Mouse (Mus musculus) mesoderm, embryonic 11.5 days (tissue): ENCODE results near the gene Pitx1.

Experiments used
- DNase-seq: peaks from one replicate; pipeline ENCODE4 v3.0.0-alpha.2; 2012; ENCODE audit warnings: low read depth, low spot score

Gene Pitx1

GRCm38 (mm10) chr13:55836142-55836625 lies at the start of gene Pitx1:
Pitx1 (minus strand) TSS chr13:55836192.
- no peak for DNase-seq

DNA sequence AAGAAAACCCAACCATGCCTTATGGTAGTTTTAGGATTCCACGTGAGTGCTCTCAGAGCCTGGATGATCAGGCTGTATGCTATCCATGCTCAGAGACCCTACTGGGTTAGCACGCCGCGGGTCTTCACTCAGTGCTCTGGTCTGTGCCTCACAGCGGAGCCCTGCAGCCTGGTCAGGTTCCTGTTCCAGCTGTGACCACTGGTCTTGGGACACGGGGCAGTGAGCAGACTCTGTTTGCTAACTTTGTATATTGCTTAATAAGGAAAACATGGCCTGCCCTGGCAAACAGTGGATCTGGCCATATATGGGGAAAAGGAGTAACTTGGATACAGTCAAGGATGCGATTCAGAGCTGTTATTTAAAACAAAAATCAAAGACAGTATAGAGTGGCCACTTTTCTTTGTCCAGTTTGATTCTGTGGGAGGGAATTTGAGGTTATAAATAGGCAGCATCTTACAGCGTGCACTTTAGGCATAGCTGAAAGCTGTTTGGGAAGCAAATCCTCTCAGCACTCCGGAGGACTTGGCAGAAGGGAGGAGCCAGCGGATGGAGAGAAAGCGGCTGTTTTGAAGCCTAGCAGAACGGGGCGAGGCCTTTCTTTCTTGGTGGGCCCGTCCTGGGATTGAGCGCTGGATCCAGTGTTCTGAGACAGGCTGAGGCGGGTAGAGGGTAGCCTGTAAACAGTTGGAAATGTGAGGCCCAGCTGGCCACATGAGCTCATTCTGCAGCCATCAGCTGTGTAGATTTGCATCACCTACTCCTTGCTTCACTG lies 45.6 kb upstream of the Pitx1 start:
- no peak for DNase-seq

GRCm38 (mm10) chr13:55878353-55878752 lies 42.4 kb upstream of the Pitx1 start:
- no peak for DNase-seq

DNA sequence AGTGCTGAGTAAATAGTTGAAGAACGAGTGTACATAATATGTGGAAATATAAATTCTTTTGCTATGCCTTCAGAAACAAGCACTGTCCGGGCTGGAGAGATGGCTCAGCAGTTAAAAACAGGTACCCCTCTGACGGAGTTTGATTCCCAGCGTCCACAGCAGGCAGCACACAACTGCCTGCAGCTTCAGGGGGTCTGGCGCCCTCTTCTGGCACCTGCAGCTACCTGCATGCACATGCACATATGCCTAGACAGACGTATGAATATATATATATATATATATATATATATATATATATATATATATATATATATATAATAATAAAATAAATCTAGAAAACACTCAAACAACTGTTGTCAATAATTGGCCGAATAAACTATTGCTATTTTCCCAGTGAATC lies 35.4 kb upstream of the Pitx1 start:
- no peak for DNase-seq

GRCm38 (mm10) chr13:55870001-55870400 lies 34.0 kb upstream of the Pitx1 start:
- DNase-seq = no peak

GRCm38 (mm10) chr13:55867540-55868103 lies 31.6 kb upstream of the Pitx1 start:
- DNase-seq = no peak

- DNase-seq = no peak
Measured at GRCm38 (mm10) chr13:55860483-55860882, 24.5 kb upstream of the Pitx1 start.

DNA sequence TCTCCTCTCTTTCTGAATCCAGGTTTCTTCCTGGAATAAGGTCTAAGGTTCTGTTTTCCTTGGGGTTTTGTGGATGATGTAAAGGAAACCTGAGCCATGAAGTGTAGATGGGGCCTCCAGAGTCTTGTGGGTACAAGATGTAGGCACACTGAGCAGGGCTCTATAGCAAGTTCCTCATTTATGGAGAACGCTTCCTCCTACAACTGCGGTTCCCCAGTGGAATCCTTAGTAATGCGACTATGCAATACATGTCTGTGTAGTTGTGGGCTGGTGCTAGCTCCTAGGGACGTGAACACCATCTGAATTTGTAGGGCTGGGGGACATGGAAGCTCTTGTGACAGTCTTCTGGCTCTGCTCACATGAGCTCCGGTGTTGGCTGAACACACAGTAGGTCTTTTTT lies 22.5 kb upstream of the Pitx1 start:
- DNase-seq = no peak

DNA sequence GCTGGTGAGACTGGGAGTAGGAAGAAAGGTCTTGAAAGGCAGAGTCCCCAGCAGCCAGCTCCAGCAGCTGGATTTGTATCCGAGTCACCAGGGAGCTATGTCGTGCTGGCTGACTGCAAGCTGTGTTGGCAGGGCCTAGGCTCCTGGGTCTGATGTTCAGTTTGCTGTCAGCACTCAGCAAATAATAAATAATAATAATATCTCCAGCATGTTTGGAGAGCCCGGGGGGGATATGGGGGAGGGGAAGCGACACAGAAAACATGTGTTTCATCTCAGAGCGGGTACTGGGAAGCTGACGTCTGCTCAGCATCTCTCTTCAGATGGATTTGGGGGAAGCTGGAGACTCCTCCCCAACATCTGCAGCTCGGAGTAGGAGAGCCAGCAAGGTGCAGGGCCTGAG lies 19.8 kb upstream of the Pitx1 start:
- DNase-seq = no peak

DNA sequence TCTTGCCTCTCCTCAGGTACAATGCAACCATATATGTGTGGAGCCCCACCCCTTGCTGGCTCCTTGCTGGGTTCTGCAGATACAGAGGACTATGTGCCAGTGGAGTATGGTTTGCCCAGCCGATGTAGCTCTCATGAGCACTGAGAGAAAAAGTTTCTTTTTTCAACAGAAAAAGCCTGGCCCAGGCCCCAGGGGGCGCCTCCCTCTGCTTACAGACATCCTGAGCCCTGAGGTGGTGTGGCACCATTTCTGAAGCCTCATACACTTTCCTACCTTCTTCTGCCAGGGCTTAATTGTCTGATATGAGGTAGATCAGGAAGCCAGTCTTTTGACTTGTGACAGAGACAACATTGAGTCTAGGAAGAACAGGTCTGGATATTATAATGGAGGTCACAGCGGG lies 16.2 kb upstream of the Pitx1 start:
- no peak for DNase-seq

GRCm38 (mm10) chr13:55850726-55851125 lies 14.7 kb upstream of the Pitx1 start:
- no peak for DNase-seq

DNA sequence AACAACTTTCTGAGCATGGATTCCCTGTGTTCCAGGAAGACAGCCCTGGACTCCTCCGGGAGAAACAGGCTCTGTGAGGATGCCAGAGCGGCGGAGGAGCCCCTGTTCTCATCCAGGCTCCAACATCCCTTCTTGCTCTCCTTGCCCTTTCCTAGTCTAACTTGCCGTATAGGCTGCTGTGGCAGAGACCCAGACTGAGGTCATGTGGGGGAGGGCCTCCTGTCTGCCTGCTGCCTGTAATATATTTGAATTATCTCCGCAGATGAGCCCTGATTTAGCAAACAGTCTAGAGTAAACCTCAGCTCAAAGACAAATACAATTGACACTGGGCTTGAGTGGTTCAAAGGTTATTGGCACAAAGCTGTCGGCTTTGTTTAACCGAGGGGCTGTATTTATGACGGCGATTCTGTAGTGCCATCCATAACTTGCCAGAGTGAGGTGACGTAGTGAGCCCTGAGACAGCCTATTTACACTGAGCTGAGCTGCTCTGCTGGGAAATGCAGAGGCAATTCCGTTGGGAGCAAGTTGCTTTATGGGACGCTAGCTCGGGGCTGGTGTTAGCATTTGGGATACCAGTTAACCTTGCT lies 12.7 kb upstream of the Pitx1 start:
- no peak for DNase-seq

GRCm38 (mm10) chr13:55847805-55848204 lies 11.8 kb upstream of the Pitx1 start:
- no peak for DNase-seq

DNA sequence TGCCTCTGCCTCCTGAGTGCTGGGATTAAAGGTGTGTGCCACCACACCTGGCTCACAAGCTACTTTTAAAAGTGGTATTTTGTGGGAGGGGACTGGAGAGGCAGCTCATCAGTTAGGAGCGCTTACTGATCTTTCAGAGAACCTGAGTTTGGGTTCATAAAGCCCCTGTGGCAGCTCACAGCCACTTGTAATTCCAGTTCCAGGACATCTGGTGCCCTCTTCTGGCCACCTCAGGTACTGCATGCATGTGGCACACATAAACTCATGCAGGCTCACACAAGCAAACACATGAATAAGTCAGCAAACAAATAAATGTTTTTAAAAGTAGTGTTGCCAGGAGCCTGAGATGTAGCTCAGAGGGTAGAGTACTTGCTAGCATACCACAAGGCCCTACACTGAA lies 7.7 kb upstream of the Pitx1 start:
- no peak for DNase-seq

DNA sequence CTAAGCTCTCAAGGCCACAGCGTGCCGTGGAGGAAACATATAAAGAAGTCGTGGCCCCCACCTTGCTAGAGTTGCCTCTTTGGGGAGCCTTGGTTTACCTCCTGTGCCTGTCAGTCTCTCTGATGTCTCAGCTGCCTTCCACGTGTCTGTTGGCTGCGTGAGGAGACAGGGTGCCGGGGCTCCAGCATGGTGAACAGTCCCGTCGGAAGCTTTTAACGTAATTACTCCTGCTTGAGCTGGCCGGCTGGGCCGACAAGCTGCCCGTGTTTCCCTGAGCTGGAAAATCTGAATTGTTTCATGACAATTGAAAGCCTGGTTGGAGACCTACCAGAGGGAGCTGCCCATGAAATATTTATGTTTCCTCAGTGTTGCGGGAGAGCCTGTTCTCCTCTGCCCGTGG lies 4.2 kb upstream of the Pitx1 start:
- no peak for DNase-seq

DNA sequence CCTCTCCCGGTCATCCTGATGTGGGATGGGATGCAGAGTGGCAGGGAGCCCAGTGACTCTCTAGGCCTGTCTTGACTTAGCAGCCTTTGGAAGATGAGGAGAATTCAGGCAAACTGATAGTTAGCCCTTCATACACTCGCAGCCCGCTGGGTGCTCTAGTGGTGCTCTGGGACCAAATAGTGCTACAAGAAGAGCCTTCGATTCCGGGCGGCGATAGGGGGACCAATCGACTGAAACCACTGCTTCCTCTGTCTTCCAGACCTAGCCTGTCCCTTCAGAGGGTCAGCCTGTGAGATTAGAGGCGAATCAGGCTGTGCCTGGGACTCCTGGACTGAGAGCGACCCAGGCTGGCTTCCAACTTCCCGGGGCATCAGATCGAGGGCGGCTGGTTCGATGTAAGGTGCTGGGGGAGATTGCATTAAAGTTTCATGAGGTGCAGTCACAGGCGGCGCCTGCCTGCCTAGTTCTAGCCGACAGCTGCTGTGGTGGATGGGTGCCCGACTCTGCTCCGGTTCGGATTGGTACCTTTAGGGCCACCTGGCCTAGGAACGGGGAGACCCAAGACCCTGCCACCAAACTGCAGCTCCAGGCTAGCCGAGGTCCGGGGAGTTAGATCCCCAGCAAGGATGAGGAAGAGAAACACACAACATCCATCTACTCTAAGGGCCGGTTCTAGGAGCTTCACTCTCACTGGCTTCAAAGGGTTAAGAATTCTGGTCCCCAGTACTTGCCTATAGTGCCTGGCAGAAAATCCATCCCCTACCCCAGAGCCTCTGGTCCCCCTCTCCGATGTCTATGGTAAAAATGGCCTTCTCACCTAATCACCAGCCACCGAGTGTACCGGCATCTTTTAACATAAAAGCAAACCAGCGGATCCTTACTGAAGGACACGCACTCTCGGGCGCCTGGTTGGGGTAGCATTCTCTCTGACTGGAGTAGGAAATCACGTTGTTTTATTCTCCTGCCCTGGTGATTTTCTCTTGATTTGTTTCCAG lies 1.1 kb upstream of the Pitx1 start:
- DNase-seq = no peak

DNA sequence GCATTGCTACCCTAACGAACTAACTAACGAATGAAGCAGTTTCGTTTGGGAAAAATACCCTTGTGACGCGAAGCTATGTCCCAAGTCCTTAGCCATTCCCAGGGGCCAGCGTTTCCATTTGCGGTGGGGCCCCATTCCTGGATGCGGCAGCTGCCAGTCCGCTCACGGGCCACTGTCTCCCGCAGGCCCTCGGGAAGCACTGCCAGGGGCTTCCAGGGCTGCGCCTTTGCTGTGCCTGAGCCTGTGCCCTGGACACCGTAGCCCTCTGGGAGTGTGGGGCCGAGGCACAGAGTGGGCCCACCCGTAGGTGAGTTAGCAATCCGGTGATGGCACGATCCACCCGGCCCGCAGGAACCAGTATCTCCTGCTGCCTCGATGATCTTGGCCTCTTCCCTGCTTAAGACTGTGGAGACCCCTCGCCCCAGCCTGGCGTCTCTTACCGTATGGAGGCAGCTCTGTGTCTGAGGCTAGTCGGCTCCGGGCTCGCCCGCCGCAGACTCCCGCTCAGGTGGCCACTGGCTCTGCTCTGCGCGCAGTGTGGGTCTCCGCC lies 369 bp downstream of the Pitx1 start:
- DNase-seq = no peak

DNA sequence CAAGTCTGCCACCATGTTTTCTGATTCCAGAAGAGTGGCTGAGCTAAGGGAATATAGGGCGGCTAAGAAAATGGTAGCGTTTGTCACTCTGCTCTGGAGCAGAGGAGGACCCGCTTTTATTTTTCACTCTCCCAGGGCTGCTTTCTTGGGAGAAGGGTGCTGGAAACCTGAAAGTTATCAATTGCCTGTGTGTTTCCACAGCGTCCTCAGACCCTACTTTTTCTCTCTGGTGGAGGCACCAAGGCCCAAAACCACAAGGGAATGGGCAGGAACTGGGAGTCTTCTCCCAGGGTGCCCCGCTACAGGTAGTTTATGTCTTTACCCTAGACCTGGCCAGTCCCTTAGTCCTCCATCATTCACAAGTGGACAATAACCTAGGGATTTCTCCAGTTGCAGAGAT lies 1.3 kb downstream of the Pitx1 start:
- no peak for DNase-seq

- no peak for DNase-seq
Measured at GRCm38 (mm10) chr13:55833921-55834320, 2.1 kb downstream of the Pitx1 start.

DNA sequence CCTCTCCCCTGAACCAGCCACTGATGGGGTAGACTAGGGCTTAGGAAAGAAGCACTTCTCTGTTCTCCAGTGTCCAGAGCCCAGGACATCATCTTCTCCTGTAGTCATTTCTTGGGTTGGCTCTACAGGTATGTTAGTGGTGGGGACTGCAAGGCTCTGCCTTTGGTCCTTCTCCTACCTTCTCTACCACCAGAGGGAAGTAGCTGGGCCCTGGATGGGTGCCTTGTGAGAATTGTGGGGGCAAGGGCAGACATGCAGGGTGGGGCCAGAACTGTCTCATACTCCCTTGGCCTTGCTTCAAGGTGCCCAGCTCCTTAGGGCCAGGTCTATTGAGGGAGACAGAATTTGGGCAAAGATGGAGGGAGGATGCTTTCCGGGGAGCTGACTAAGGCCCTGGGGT lies 3.4 kb downstream of the Pitx1 start:
- DNase-seq = no peak

DNA sequence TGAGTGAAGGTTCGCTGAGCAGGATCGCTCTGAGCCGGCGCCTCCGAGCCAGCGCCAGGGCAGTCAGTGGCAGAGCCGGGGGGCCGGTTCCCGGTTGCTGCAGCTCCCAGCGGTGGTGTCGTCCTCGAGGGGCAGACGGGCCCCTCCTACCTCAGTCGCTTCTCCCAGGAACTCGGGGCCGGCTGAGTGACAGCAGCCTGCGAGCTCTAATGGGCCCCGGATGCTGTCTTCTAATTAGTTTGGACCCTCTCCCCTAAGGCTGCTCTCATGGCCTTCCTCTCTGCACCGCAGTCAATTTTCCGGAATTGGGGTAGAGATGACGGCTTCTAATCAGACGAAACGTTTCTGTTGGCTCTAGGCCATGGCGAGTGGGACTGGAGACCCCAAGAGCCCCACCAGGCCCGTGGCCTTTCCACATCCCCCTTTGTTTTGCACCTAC lies 4.3 kb downstream of the Pitx1 start:
- DNase-seq = no peak
